Mouse (Mus musculus) kidney, adult 2 months (tissue): ENCODE measurements around the gene Crtc2.

Source experiments
- CTCF ChIP-seq: fragments of 200-500 bp; conservative IDR thresholded peaks from 2 replicates; pipeline ENCODE4 v1.5.1; 2011; ENCODE audit warnings: low read depth, mild to moderate bottlenecking, control low read depth, low read length, moderate library complexity, mixed read lengths; ENCODE audit not compliant: insufficient read depth, insufficient read length
- POLR2A ChIP-seq: fragments of 200-500 bp; IDR thresholded peaks from one replicate; pipeline ENCODE4 v1.6.1; 2011; ENCODE audit warnings: low read depth, low read length, control low read depth

DNA sequence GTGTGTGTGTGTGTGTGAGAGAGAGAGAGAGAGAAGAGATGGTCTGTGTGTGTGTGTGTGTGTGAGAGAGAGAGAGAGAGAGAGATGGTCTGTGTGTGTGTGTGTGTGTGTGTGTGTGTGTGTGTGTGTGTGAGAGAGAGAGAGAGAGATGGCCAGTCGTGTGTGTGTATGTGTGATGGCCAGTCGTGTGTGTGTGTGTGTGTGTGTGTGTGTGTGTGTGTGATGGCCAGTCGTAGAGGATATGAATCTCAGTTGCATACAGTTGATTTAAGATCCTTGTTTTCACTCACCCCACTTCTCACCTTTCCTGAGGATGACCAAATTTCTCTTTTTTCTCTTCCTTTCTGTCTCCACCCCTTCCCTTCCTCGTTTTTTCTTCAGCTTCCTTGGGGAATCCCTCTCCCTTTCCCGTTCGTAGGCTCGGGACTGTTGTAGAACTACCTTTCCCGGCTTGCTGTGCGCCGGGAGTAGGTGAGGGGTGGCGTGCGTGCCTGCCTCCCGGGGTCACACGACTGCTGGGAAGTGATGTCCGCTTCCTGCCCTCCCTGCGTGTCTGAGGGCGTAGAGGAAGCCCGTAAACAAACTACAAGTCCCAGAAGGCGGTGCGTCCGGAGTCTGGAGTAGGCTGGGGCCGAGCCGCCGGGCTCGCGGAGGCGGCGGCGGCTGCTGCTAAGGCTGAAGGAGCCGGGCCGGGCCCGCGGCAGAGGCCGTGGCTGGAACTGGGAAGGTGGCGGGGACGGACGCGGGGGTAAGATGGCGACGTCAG is at the start of gene Crtc2:
- TF ChIP-seq CTCF (no peak), POLR2A (no peak)
